Mouse (Mus musculus): ENCODE measurements around the gene Lce3f. TPM values are rescaled to one million over a fixed set of nuclear protein-coding genes. Genes with fewer than 3 reads are reported as not detected.

Gene Lce3f
- polyA plus RNA-seq (2014; fragmentation: Illumina TruSeq; extraction: RNeasy Lipid Tissue Mini Kit (QIAGEN cat#74804); ENCODE audit: low read depth, low replicate concordance): not detected

GRCm38 (mm10) chr3:92991926-92992325, at the start of gene Lce3f:
TSS of gene Lce3f (plus strand) at chr3:92992226.

GRCm38 (mm10) chr3:92944186-92944585, 47.8 kb upstream of the Lce3f start, which contains the start of gene Lce3c:
TSS of gene Lce3c (plus strand) at chr3:92944486.

GRCm38 (mm10) chr3:92957090-92957489, 34.9 kb upstream of the Lce3f start, which contains the start of gene Lce3d:
TSS of gene Lce3d (plus strand) at chr3:92957390.

DNA sequence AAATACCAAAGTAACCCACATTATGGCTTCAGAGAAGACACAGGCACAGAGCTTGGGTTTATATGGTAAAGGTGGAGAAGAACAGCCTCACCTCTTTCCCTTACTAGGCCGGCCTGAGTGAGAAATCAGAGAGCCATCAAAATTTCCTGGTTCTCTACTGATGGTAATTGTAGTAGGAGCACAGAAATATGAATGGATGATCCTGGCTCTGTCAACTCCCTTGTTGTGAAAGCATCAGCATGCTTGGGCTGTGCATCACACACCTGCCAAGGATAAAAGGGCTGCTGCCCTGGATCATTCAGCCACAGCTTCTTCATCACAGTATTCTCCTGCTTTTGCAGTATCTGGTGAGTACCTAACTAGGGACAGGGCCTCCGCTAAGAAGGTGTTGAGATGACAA, 25.3 kb upstream of the Lce3f start, which contains the start of gene Lce3e:
Lce3e (plus strand) TSS at position 301 of the 400 bp plus-strand sequence.

DNA sequence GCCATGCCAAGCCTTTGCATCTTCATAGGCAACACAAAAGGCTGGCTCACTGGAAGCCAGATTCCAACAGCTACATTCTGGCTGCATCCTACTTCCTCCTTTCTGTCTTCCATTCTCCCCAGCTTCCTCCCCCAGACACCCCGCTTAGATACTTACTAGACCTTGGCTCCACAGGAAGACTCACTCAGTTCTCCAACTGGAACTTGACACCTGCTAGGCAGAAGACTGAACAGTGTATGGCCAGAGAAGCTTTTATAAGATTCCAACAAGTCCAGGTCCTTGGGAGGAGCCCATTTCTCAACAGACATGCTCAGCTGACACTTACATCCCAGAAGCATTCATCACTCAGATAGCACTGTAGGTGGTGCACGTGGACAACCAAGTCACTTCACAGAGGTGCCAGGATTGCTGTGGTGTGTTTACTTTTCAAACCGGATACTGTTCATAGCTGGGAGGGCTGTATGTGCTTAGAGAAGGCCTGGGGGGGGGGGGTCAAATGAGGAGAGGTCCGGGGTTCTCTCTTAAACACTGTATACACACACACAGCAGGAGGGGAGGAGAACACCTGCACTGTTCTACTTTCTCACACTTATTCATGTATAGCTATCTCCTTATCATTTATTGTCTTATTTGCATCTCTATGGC, 23.6 kb downstream of the Lce3f start, which contains the start of gene Crct1:
Crct1 (minus strand) TSS at position 228 of the 645 bp plus-strand sequence.

DNA sequence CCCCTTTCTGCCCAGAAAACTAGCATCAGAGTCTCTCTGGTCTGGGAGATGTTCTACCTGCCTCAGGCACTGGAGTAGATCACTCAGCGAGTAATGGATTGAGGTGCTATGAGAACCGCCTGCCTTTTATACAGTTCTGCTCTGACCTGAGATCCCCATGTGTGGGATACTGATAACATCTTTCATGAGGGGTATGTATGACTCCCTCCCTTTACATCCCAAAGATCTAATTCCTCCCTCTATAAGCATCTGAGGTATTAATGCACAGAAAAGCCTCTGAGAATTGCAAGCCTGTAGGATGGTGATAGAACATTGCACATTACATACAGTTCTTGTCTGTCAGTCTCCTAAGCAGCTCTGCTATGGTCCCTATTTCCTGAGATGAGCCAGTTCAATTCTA, 26.9 kb downstream of the Lce3f start, which contains the start of gene Lce1m:
Lce1m (minus strand) TSS at position 101 of the 400 bp plus-strand sequence.

Other genes with a start within 250 kb of the Lce3f start
- gene Lce1g, start 239.9 kb upstream of the Lce3f start, polyA plus RNA-seq (2014; fragmentation: Illumina TruSeq; extraction: RNeasy Lipid Tissue Mini Kit (QIAGEN cat#74804); ENCODE audit: low read depth, low replicate concordance): not detected
- gene Lce1h, start 227.2 kb upstream of the Lce3f start, polyA plus RNA-seq (2014; fragmentation: Illumina TruSeq; extraction: RNeasy Lipid Tissue Mini Kit (QIAGEN cat#74804); ENCODE audit: low read depth, low replicate concordance): not detected
- not detected for gene Lce1i, start 213.3 kb upstream of the Lce3f start, polyA plus RNA-seq (2014; fragmentation: Illumina TruSeq; extraction: RNeasy Lipid Tissue Mini Kit (QIAGEN cat#74804); ENCODE audit: low read depth, low replicate concordance)
- not detected for gene Lce1j, start 201.7 kb upstream of the Lce3f start, polyA plus RNA-seq (2014; fragmentation: Illumina TruSeq; extraction: RNeasy Lipid Tissue Mini Kit (QIAGEN cat#74804); ENCODE audit: low read depth, low replicate concordance)
- not detected for gene Lce1k, start 184.3 kb upstream of the Lce3f start, polyA plus RNA-seq (2014; fragmentation: Illumina TruSeq; extraction: RNeasy Lipid Tissue Mini Kit (QIAGEN cat#74804); ENCODE audit: low read depth, low replicate concordance)
- not detected for gene Kprp, start 165.0 kb upstream of the Lce3f start, polyA plus RNA-seq (2014; fragmentation: Illumina TruSeq; extraction: RNeasy Lipid Tissue Mini Kit (QIAGEN cat#74804); ENCODE audit: low read depth, low replicate concordance)
- not detected for gene Lce1l, start 140.9 kb upstream of the Lce3f start, polyA plus RNA-seq (2014; fragmentation: Illumina TruSeq; extraction: RNeasy Lipid Tissue Mini Kit (QIAGEN cat#74804); ENCODE audit: low read depth, low replicate concordance)
- gene 2310050C09Rik, start 122.0 kb upstream of the Lce3f start, polyA plus RNA-seq (2014; fragmentation: Illumina TruSeq; extraction: RNeasy Lipid Tissue Mini Kit (QIAGEN cat#74804); ENCODE audit: low read depth, low replicate concordance): not detected
- not detected for gene Lce3a, start 66.0 kb upstream of the Lce3f start, polyA plus RNA-seq (2014; fragmentation: Illumina TruSeq; extraction: RNeasy Lipid Tissue Mini Kit (QIAGEN cat#74804); ENCODE audit: low read depth, low replicate concordance)
- not detected for gene Lce3b, start 59.2 kb upstream of the Lce3f start, polyA plus RNA-seq (2014; fragmentation: Illumina TruSeq; extraction: RNeasy Lipid Tissue Mini Kit (QIAGEN cat#74804); ENCODE audit: low read depth, low replicate concordance)
- not detected for gene Lce3c, start 47.7 kb upstream of the Lce3f start, polyA plus RNA-seq (2014; fragmentation: Illumina TruSeq; extraction: RNeasy Lipid Tissue Mini Kit (QIAGEN cat#74804); ENCODE audit: low read depth, low replicate concordance)
- gene Lce3d, start 34.8 kb upstream of the Lce3f start, polyA plus RNA-seq (2014; fragmentation: Illumina TruSeq; extraction: RNeasy Lipid Tissue Mini Kit (QIAGEN cat#74804); ENCODE audit: low read depth, low replicate concordance): not detected
- gene Lce3e, start 25.2 kb upstream of the Lce3f start, polyA plus RNA-seq (2014; fragmentation: Illumina TruSeq; extraction: RNeasy Lipid Tissue Mini Kit (QIAGEN cat#74804); ENCODE audit: low read depth, low replicate concordance): not detected
- not detected for gene Crct1, start 23.5 kb downstream of the Lce3f start, polyA plus RNA-seq (2014; fragmentation: Illumina TruSeq; extraction: RNeasy Lipid Tissue Mini Kit (QIAGEN cat#74804); ENCODE audit: low read depth, low replicate concordance)
- gene Lce1m, start 26.8 kb downstream of the Lce3f start, polyA plus RNA-seq (2014; fragmentation: Illumina TruSeq; extraction: RNeasy Lipid Tissue Mini Kit (QIAGEN cat#74804); ENCODE audit: low read depth, low replicate concordance): not detected
- gene Gm4858, start 76.6 kb downstream of the Lce3f start, polyA plus RNA-seq (2014; fragmentation: Illumina TruSeq; extraction: RNeasy Lipid Tissue Mini Kit (QIAGEN cat#74804); ENCODE audit: low read depth, low replicate concordance): not detected
- gene Crnn, start 152.6 kb downstream of the Lce3f start, polyA plus RNA-seq (2014; fragmentation: Illumina TruSeq; extraction: RNeasy Lipid Tissue Mini Kit (QIAGEN cat#74804); ENCODE audit: low read depth, low replicate concordance): not detected
- gene Flg2, start 205.1 kb downstream of the Lce3f start, polyA plus RNA-seq (2014; fragmentation: Illumina TruSeq; extraction: RNeasy Lipid Tissue Mini Kit (QIAGEN cat#74804); ENCODE audit: low read depth, low replicate concordance): not detected